Mouse (Mus musculus) midbrain, embryonic 10.5 days (tissue): ENCODE measurements around the gene Acot7. TPM values are rescaled to one million over a fixed set of nuclear protein-coding genes. Genes with fewer than 3 reads are reported as not detected.

Experiments
- DNase-seq: peaks from one replicate; pipeline ENCODE4 v3.0.0-alpha.2; 2017; ENCODE audit warnings: low spot score
- H3K27ac ChIP-seq: fragments of 300-500 bp; sonication (generic); replicated peaks from 2 replicates; pipeline ENCODE4 v1.5.1; 2016; ENCODE audit warnings: mild to moderate bottlenecking
- H3K27me3 ChIP-seq: fragments of 300-500 bp; sonication (generic); 2 replicates; pipeline ENCODE4 v1.6.1; 2016; ENCODE audit warnings: low read depth, mild to moderate bottlenecking; ENCODE audit not compliant: poor library complexity, severe bottlenecking
- H3K36me3 ChIP-seq: fragments of 300-500 bp; sonication (generic); 2 replicates; pipeline ENCODE4 v1.6.1; 2016; ENCODE audit warnings: mild to moderate bottlenecking, moderate library complexity
- H3K4me1 ChIP-seq: fragments of 300-500 bp; sonication (generic); 2 replicates; pipeline ENCODE4 v1.6.1; 2016
- H3K4me3 ChIP-seq: fragments of 300-500 bp; sonication (generic); 2 replicates; pipeline ENCODE4 v1.5.1; 2016; ENCODE audit warnings: mild to moderate bottlenecking, moderate library complexity
- H3K9me3 ChIP-seq: fragments of 300-500 bp; sonication (generic); replicated peaks from 2 replicates; pipeline ENCODE4 v1.6.1; 2016; ENCODE audit warnings: mild to moderate bottlenecking
- WGBS: fragments of 180-500 bp; shearing (Covaris S2); methylation state at CpG from one replicate; pipeline ENCODE4 v1.1.7; 2016; 5-methylcytosine and 5-hydroxymethylcytosine counted together
- polyA plus RNA-seq: library from polyadenylated mRNA; unstranded; fragments of >200 nt; fragmentation: Nextera tagmentation; extraction: Ambion mirVana; gene quantifications from 2 replicates; pipeline ENCODE4 v1.2.1, GENCODE M21; 2016

Gene Acot7
- polyA plus RNA-seq, 1 experiment from 2014 or later: 85.7 TPM

DNA sequence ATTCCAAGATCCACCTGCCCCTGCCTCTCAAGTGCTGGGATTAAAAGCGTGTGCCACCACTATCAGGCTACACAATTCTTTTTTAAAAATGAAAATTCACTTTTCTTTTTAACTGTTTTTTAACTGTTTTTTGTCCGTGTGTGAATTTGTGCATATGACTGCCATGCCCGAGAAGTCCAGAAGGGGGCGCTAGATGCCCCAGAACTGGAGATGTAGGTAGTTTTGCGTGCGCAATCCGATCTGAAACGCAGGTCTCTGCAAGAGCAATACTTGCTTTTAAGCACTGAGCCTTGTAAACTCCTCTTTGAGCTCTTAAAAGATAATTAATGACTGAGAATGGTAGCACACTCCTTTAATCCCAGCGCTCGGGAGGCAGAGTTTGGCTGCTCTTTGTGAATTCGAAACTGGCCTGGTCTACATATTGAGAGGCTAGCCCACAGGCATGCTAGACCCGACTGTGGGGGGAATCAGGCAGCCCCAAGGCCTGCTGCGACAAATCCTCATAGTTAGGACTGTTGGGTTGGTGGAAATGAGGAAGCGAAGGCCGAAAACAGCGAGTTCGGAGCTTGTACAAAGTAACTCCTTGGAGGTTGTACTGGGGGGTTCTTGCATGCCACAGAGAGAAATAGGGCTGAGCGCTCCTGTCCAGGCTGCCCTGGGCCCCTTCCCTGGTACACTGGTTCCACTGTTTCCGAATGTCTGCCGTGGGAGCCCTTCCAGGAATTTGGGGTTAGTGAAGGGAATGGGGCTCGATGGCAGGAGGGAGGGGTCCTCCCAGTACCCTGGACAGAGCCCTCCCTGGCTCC lies 20.0 kb upstream of the Acot7 start:
- Histone ChIP-seq H3K9me3 (no peaks in the 10 kb centered on the region), H3K4me3 (peak overlapping the region; percentile 34; the same call in 1 of the 2 replicates), H3K36me3 (no peaks in the 10 kb centered on the region), H3K27ac (no peak overlapping the region), H3K4me1 (peaks cover 35% of the 10 kb centered on the region), H3K27me3 (peaks cover 97% of the 10 kb centered on the region)
- 18% methylated on average over 21 of the region's 21 CpGs for whole genome bisulfite sequencing
- DNase-seq: peak; percentile 64

DNA sequence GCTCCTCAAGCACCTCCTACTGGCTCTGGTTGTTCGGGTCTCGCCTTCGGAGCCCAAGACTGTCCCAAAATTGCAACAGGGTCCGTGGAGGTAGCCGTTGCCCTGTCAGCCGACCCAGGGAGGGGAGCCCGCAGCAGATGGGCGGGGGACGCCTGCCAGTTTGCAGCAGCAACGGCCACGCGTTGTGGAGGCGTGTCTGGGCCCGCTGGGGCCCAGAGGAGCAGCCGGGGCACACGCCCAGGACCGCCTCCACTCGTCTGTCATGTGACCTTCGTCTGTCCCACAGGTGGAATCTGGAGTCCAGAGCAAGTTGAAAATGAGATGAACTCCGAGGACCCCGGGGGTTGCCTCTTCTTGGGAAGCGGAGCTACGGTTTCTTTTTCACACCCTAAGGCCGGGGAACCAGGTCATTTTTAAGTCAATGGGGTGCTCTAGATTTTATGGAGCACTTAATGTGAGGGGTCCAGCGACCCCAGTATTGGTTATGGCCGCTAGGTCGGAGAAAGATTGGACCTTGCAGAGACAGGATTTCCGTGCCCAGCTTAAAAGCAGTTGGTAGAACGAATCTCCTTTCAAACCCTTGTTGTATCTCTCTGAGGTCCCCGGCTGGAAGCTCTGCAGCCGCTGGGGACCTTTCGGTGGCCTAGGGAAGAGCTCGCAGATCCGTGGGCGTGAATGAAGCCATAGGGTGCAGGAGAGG lies 19.2 kb upstream of the Acot7 start, which contains the start of gene Hes2:
Gene Hes2 (plus strand): TSS at position 283 of the 700 bp plus-strand sequence.
- no peak for DNase-seq
- peaks cover 30% of the 10 kb centered on the region for H3K4me1 ChIP-seq
- H3K36me3 ChIP-seq: no peaks in the 10 kb centered on the region
- WGBS: 4% methylated on average over 35 of the region's 35 CpGs
- peak within 1 kb of the TSS; percentile 34 for H3K4me3 ChIP-seq
- no peak within 1 kb of the TSS for H3K27ac ChIP-seq
- H3K27me3 ChIP-seq: peaks cover 94% of the 10 kb centered on the region
- H3K9me3 ChIP-seq: no peaks in the 10 kb centered on the region

DNA sequence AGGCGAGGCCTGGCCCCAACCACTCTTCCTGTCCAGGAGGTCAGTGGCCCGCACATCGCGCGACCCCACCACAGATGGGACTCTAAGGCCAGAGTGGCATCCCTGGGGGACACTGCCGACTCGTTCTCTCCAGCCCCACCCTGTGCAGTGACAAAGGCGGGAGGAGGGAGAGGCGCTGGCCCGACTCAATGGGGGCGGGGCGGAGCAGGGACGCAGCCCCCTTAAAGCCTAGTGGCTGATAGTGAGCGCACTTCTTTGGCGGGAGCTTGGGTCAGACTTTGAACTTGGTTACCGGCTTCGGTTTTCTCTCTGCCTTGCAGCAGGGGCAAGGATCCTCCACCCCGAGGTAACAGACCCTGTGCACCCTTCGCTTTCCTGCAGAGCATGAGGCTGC lies 18.7 kb upstream of the Acot7 start:
- DNase-seq: peak; percentile 44
- Histone ChIP-seq H3K36me3 (no peaks in the 10 kb centered on the region), H3K27me3 (peaks cover 94% of the 10 kb centered on the region), H3K4me1 (peaks cover 27% of the 10 kb centered on the region), H3K27ac (no peak overlapping the region), H3K4me3 (peak overlapping the region; percentile 34), H3K9me3 (no peaks in the 10 kb centered on the region)
- 3% methylated on average over 19 of the region's 19 CpGs for WGBS

DNA sequence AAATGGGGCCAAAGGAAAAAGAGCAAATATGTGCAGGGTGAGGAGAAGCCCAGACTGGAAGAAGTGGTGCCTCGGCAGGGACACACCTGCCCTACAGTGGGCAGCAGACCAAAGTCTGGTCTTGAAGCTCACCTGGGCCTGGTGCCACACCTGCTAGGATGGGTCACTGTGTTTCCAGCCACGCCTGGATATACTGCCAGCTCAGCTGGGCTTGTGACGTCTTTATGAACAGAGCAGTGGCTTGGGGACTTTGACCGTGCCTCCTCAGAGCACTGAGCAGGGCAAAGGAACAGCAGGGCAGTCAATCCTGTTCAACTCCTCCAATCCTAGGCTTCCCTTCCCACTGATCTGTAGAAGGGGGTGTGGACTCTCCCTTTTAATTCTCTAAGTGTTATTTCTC lies 17.2 kb upstream of the Acot7 start:
- H3K9me3 ChIP-seq: no peaks in the 10 kb centered on the region
- no peak for DNase-seq
- no peaks in the 10 kb centered on the region for H3K36me3 ChIP-seq
- peaks cover 27% of the 10 kb centered on the region for H3K4me1 ChIP-seq
- peaks cover 89% of the 10 kb centered on the region for H3K27me3 ChIP-seq
- H3K4me3 ChIP-seq: no peak overlapping the region
- H3K27ac ChIP-seq: no peak overlapping the region
- WGBS: 43% methylated on average over 4 of the region's 4 CpGs

DNA sequence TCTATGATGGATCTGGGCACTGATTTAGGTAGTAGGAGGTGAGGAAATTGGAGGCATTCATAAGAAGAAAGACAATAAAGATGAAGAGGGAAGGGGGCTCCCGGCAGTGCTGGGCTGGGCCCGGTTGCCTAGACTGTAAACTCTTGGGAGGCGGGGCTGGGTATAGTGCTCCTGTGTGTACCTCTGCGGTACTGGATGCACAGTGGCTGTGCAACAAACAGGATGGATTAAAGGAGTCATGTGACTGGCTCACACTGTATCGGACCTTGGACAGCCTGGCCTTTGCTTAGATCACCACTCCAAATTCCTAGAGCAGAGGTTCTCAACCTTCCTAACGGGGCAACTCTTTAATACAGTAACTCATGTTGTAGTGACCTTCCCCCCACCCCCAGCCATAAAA lies 16.3 kb upstream of the Acot7 start:
- no peak overlapping the region for H3K4me3 ChIP-seq
- 80% methylated on average over 6 of the region's 6 CpGs for WGBS
- peaks cover 87% of the 10 kb centered on the region for H3K27me3 ChIP-seq
- no peak overlapping the region for H3K27ac ChIP-seq
- DNase-seq: no peak
- no peaks in the 10 kb centered on the region for H3K9me3 ChIP-seq
- peaks cover 27% of the 10 kb centered on the region for H3K4me1 ChIP-seq
- H3K36me3 ChIP-seq: no peaks in the 10 kb centered on the region

DNA sequence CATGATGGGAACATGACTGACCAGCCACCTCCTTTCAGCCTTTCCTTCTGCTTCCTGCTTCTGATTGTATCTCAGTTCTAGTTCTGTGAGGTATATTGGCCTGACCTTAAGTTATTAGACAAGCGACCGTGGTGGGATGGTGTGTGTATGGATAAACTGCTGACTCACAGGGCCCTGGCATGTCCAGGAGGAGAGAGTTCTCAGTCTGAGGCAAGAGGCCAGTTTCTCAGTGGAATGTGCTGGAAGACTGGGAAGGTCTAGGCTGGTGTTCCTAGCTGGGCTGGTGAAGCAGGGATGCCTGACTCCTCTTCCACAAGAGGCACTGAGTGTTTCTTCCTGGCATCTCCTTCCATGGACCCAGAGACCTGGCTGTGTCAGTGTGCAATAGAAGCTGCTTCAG lies 15.2 kb upstream of the Acot7 start:
- Histone ChIP-seq H3K4me1 (peaks cover 27% of the 10 kb centered on the region), H3K4me3 (no peak overlapping the region), H3K36me3 (no peaks in the 10 kb centered on the region), H3K9me3 (no peaks in the 10 kb centered on the region), H3K27me3 (peaks cover 76% of the 10 kb centered on the region), H3K27ac (no peak overlapping the region)
- WGBS: 95% methylated on average over 2 of the region's 2 CpGs
- DNase-seq: no peak

DNA sequence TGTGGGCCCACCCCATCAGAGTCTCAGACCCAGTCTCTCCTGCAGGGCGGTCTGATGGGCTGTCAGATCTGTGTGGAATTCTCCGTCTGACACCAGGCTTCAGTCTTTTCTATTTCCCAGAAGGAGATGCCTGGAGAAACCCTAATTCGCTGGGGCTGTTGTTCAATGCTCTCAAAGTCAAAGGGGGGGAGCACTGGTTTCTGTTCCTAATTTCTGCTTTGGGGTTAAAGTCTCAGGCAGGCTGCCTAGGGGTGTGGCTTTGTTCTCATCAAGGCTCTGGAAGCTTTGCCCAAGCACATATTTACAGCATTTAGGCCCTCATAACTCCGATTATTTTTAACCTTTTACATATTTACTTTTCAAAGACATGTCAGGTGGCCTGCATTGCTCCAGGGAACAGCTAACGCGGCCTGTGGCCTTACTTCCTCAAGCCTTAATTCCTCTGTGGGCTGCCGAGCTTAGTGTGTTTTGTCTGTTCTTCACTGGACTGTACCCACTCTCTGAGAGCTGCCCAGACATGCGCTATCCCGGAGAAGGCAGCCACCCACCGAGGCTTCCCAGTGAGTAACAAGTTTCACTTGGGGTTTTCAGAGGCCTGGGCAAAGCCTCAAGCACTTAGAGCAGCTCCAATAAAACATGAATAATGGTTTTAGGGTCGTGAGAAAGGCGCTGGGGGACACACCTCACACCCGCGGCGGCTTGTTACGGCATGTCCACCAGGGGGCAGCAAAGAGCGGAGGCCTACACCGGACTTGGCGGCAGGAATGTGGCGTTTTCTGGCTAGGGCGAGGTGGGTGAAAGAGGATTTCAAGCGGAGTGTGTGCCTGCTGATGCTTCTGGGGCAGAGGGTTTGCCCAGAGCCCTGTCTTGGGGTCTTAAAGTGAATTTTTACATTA lies 12.7 kb upstream of the Acot7 start:
- WGBS: 30% methylated on average over 22 of the region's 22 CpGs
- Histone ChIP-seq H3K4me1 (peaks cover 2% of the 10 kb centered on the region; the same call in 1 of the 2 replicates), H3K27me3 (peaks cover 59% of the 10 kb centered on the region), H3K4me3 (no peak overlapping the region), H3K27ac (no peak overlapping the region), H3K36me3 (no peaks in the 10 kb centered on the region), H3K9me3 (no peaks in the 10 kb centered on the region)
- peak; percentile 80 for DNase-seq

DNA sequence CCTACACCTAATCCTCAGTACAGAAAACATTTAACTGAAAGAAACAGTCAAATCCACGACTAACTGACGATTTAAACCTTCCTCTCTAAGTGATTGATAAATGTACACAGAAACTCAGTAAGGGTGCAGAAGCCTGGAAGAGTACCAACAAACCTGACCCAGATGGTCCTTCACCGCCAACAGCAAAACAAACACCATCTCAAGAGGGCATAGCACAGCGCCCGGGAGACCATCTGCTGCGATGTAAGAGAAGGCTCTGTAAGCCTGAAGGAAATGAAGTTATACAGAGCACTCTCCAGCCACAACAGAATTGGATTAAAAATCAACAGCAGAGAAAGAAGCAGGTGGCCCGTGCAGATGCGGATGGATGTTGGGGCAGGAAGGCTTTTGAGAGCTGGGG lies 9.9 kb upstream of the Acot7 start:
- Histone ChIP-seq H3K36me3 (no peaks in the 10 kb centered on the region), H3K9me3 (0 out of 2 replicates have a peak, but pooled peaks cover 4% of the 10 kb centered on the region), H3K4me3 (no peak overlapping the region), H3K27me3 (peaks cover 31% of the 10 kb centered on the region), H3K4me1 (no peaks in the 10 kb centered on the region), H3K27ac (no peak overlapping the region)
- DNase-seq: no peak
- WGBS: 67% methylated on average over 8 of the region's 8 CpGs

DNA sequence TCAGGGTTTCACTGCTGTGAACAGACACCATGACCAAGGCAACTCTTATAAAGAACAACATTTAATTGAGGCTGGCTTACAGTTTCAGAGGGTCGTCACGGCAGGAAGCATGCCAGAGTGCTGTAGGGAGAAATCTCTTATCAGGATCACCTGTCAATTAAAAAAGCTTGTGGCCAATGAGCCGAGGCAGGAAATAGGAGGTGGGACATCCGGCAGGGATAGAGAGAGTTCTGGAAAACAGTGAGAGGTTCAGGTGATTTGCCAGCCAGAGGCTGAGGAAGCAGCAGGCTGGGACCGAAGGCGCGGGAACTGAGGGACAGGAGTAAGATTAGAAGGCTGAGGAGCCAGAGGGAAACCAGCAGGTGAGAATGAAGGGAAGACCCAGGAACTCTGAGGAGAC lies 8.8 kb upstream of the Acot7 start:
- peaks cover 33% of the 10 kb centered on the region for H3K27me3 ChIP-seq
- H3K27ac ChIP-seq: no peak overlapping the region
- WGBS: 88% methylated on average over 7 of the region's 7 CpGs
- H3K9me3 ChIP-seq: 0 out of 2 replicates have a peak, but pooled peaks cover 4% of the 10 kb centered on the region
- DNase-seq: no peak
- no peaks in the 10 kb centered on the region for H3K4me1 ChIP-seq
- H3K36me3 ChIP-seq: no peaks in the 10 kb centered on the region
- no peak overlapping the region for H3K4me3 ChIP-seq

DNA sequence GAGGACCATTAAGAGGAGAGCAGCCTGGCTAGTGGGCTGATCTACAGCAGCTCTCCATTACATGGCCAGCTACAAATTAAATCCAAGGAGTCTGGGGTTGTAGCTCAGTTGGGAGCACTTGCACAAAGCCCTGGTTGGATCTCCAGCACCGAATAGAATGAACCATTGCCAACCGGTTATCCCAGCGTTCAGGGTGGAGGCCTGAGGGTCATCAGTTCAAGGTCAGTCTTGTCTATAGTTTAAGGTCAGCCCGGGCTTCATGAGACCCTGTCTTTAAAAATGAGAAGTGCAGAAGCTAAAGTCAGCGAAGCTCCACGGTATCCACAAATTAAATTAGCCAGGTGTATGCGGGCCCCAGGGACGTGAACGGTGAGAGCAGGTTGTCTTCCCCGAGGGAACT lies 7.6 kb upstream of the Acot7 start:
- WGBS: 87% methylated on average over 10 of the region's 10 CpGs
- no peak for DNase-seq

DNA sequence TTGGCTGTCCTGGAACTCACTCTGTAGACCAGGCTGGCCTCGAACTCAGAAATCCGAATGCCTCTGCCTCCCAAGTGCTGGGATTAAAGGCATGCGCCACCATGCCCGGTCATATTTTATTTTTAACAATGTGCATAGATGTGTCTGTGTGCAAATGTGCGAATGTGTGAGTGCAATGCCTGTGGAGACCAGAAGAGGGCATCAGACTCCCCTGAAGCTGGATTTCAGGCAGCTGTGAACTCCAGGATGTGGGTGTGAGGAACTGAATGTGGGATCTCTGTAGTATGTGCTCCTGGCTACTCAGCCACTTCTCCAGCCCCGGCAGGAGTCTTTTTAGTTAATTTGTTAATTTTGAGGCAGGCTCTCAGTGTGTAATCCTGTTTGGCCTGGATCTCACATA lies 6.4 kb upstream of the Acot7 start:
- Histone ChIP-seq H3K27me3 (peaks cover 42% of the 10 kb centered on the region), H3K4me1 (no peaks in the 10 kb centered on the region), H3K36me3 (no peaks in the 10 kb centered on the region), H3K4me3 (no peak overlapping the region), H3K27ac (no peak overlapping the region), H3K9me3 (0 out of 2 replicates have a peak, but pooled peaks cover 4% of the 10 kb centered on the region)
- WGBS: 85% methylated on average over 6 of the region's 6 CpGs
- no peak for DNase-seq

More for the DNA sequence above, 7.6 kb upstream of the Acot7 start:
- H3K27me3 ChIP-seq: peaks cover 34% of the 10 kb centered on the region
- H3K4me1 ChIP-seq: no peaks in the 10 kb centered on the region
- 0 out of 2 replicates have a peak, but pooled peaks cover 4% of the 10 kb centered on the region for H3K9me3 ChIP-seq
- no peaks in the 10 kb centered on the region for H3K36me3 ChIP-seq
- no peak overlapping the region for H3K4me3 ChIP-seq
- H3K27ac ChIP-seq: no peak overlapping the region

DNA sequence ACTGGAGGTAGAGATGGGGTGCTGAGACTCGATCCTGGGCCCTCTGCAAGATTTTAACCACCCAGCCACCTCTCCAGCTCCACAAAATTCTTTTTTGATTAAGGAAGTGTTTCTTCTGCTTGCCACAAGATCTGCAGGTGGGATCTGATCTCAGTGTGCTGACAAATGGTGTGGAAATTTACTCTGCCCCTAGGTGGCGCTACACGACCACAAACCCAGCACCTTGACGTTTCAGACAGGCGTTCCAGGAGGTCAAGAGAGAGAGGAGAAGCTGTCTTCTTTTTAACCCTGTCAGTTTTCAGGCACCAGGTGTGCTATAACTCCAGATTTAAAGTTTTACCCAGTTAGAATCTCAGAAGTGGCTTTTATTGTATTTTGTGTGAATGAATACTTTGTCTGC lies 4.9 kb upstream of the Acot7 start:
- WGBS: 3% methylated on average over 5 of the region's 5 CpGs
- Histone ChIP-seq H3K36me3 (no peaks in the 10 kb centered on the region), H3K4me3 (no peak overlapping the region), H3K4me1 (peaks cover 11% of the 10 kb centered on the region), H3K27me3 (peaks cover 51% of the 10 kb centered on the region), H3K27ac (no peak overlapping the region), H3K9me3 (0 out of 2 replicates have a peak, but pooled peaks cover 4% of the 10 kb centered on the region)
- DNase-seq: peak; percentile 76
